Mouse (Mus musculus) brain, embryonic 18.5 days (tissue): ENCODE measurements around the gene U2af2.
"Not testable (repeated sequence)": the region's sequence is repeated elsewhere in the genome, so short reads cannot be mapped to it uniquely, and the experiment has no call there.

ENCODE experiments used
- DNase-seq: peaks from one replicate; pipeline ENCODE4 v3.0.0-alpha.2; 2012; ENCODE audit warnings: low read depth, low spot score

The U2af2 gene

GRCm38 (mm10) chr7:5074984-5075383 lies 13.0 kb downstream of the U2af2 start:
- no peak for DNase-seq

GRCm38 (mm10) chr7:5076931-5077330 lies 15.0 kb downstream of the U2af2 start:
- no peak for DNase-seq

- DNase-seq = not testable (repeated sequence)
Observed at GRCm38 (mm10) chr7:5079365-5080009, 17.5 kb downstream of the U2af2 start.

GRCm38 (mm10) chr7:5080010-5080751 lies 18.2 kb downstream of the U2af2 start, which contains the start of gene Epn1:
Epn1 (plus strand) TSS chr7:5080235.
- DNase-seq = peak; percentile 89

GRCm38 (mm10) chr7:5080815-5081214 lies 18.9 kb downstream of the U2af2 start:
- DNase-seq = no peak

GRCm38 (mm10) chr7:5081241-5081640 lies 19.3 kb downstream of the U2af2 start:
- no peak for DNase-seq

GRCm38 (mm10) chr7:5081939-5082338 lies 20.0 kb downstream of the U2af2 start:
- no peak for DNase-seq

GRCm38 (mm10) chr7:5083325-5084105 lies 21.6 kb downstream of the U2af2 start:
- no peak for DNase-seq

- no peak for DNase-seq
Observed at GRCm38 (mm10) chr7:5085512-5085911, 23.6 kb downstream of the U2af2 start.

GRCm38 (mm10) chr7:5086921-5087440 lies 25.0 kb downstream of the U2af2 start:
- no peak for DNase-seq

GRCm38 (mm10) chr7:5087886-5088285 lies 25.9 kb downstream of the U2af2 start:
- no peak for DNase-seq

- DNase-seq = no peak
Observed at GRCm38 (mm10) chr7:5089853-5090252, 27.9 kb downstream of the U2af2 start.

GRCm38 (mm10) chr7:5091008-5091728 lies 29.2 kb downstream of the U2af2 start:
- no peak for DNase-seq

GRCm38 (mm10) chr7:5092381-5092780 lies 30.4 kb downstream of the U2af2 start:
- DNase-seq = no peak

- no peak for DNase-seq
Observed at GRCm38 (mm10) chr7:5092831-5093510, 31.0 kb downstream of the U2af2 start.

GRCm38 (mm10) chr7:5098769-5099168 lies 36.8 kb downstream of the U2af2 start:
- no peak for DNase-seq

- no peak for DNase-seq
Observed at GRCm38 (mm10) chr7:5099796-5100195, 37.9 kb downstream of the U2af2 start.

GRCm38 (mm10) chr7:5101066-5101663 lies 39.2 kb downstream of the U2af2 start:
- DNase-seq = no peak

- DNase-seq = no peak
Observed at GRCm38 (mm10) chr7:5102564-5102963, 40.6 kb downstream of the U2af2 start.

GRCm38 (mm10) chr7:5108272-5108671 lies 46.3 kb downstream of the U2af2 start:
- no peak for DNase-seq
